Mouse (Mus musculus) olfactory bulb, adult 2 months (tissue): Measurements from ENCODE around the gene Fcnb.

ENCODE experiments used
- CTCF ChIP-seq: fragments of 200-500 bp; IDR thresholded peaks from 2 replicates; pipeline ENCODE4 v1.5.1; 2012; ENCODE audit warnings: low read depth, mild to moderate bottlenecking, low read length, moderate library complexity; ENCODE audit not compliant: insufficient read depth
- POLR2A ChIP-seq: fragments of 200-500 bp; IDR thresholded peaks from 2 replicates; pipeline ENCODE4 v1.6.1; 2012; ENCODE audit warnings: mild to moderate bottlenecking, low read depth, low read length, moderate library complexity; ENCODE audit not compliant: insufficient read depth

- TF ChIP-seq CTCF (no peak), POLR2A (no peak)
Measured at GRCm38 (mm10) chr2:28067175-28067574, 17.5 kb downstream of the Fcnb start.
